Mouse (Mus musculus): Measurements from ENCODE around the gene Cyct. TPM values are rescaled to one million over a fixed set of nuclear protein-coding genes. Genes with fewer than 3 reads are reported as not detected.

Cyct gene
- total RNA-seq (2012; rRNA removed) (not detected in 2 replicates), polyA plus RNA-seq (2012; ENCODE audit: insufficient read depth in 1 of 2, insufficient read length in 2 of 2, low read depth in 1 of 2, low replicate concordance in 2 of 2, missing spikeins in 1 of 2) (under 1 TPM in 1 of 2 experiments, not detected in 1; 0.33 TPM)

- no peak for DNase-seq (ENCODE audit: low read depth, low spot score)
- TF ChIP-seq HCFC1 (IDR thresholded peaks at IDR 0.05; ENCODE audit: low read depth, low read length) = no peak
- no peak for TF ChIP-seq RAD21 (IDR thresholded peaks at IDR 0.05; ENCODE audit: low read depth, low read length)
- TF ChIP-seq TBP (IDR thresholded peaks at IDR 0.05; ENCODE audit: low read depth, low read length) = no peak
- no peak for TF ChIP-seq USF1 (IDR thresholded peaks at IDR 0.05; ENCODE audit: low read depth, low read length)
- TF ChIP-seq NRF1 (IDR thresholded peaks at IDR 0.05; ENCODE audit: insufficient read depth, low read depth, low read length, poor library complexity, severe bottlenecking) = no peak
- TF ChIP-seq ZNF384 (IDR thresholded peaks at IDR 0.05; ENCODE audit: low read depth, low read length) = no peak
- TF ChIP-seq POLR2AphosphoS5 (IDR thresholded peaks at IDR 0.05; ENCODE audit: borderline replicate concordance, low read depth, low read length) = no peak
- no peak for TF ChIP-seq JUND (IDR thresholded peaks at IDR 0.05; ENCODE audit: low read depth, low read length)
- H3K27me3 ChIP-seq (ENCODE audit: control insufficient read depth in 1 of 2, insufficient read depth in 2 of 2, low read length in 2 of 2) = peaks cover 0 to 2% of the 10 kb centered on the region in 2 experiments; a peak in 1 of 4 replicates
- no peaks in the 10 kb centered on the region for H3K4me1 ChIP-seq (ENCODE audit: control insufficient read depth in 1 of 2, insufficient read depth in 2 of 2, low read length in 2 of 2)
- no peaks in the 10 kb centered on the region for H3K79me2 ChIP-seq (ENCODE audit: control insufficient read depth, insufficient read depth, low read length, poor library complexity)
- H3K9me3 ChIP-seq (replicated peaks; ENCODE audit: insufficient read depth, low read length) = no peaks in the 10 kb centered on the region
- no peak within 1 kb of the TSS for H3K9ac ChIP-seq (ENCODE audit: control insufficient read depth, low read depth, low read length, poor library complexity, severe bottlenecking)
- no peak within 1 kb of the TSS for H3K27ac ChIP-seq (ENCODE audit: control insufficient read depth, low read depth, low read length)
- H3K36me3 ChIP-seq (ENCODE audit: control insufficient read depth in 1 of 2, insufficient read depth in 2 of 2, low read length in 2 of 2) = no peaks in the 10 kb centered on the region
- H3K4me3 ChIP-seq (ENCODE audit: control insufficient read depth in 1 of 2, insufficient read depth in 1 of 2, low read depth in 2 of 2, low read length in 2 of 2) = no peak within 1 kb of the TSS
Measured at GRCm38 (mm10) chr2:76360226-76360625, at the start of gene Cyct. TSS of gene Cyct (minus strand) at chr2:76360450.

DNA sequence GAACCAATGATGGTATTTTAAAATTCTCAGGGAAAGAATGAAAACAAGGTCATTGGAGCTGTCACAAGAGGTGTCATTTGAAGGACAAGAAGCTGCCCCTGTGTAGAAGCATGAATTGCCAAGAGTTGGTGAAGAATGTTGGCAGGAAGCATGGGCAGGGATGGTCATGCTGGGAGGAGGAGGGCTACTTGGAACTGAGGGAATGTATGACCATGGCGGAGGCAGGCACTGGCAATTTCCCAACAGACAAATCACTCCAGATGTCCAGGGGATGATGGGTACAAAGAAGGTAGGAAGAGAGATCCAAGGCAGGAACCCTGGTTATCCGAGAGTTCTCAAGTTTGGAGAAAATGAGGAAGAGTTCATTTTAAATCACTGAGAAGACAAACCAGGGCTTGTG is 49.7 kb upstream of the Cyct start:
- Histone ChIP-seq H3K9ac (ENCODE audit: control insufficient read depth, low read depth, low read length, poor library complexity, severe bottlenecking) (no peak overlapping the region), H3K4me1 (ENCODE audit: control insufficient read depth in 1 of 2, insufficient read depth in 2 of 2, low read length in 2 of 2) (no peaks in the 10 kb centered on the region), H3K27me3 (ENCODE audit: control insufficient read depth in 1 of 2, insufficient read depth in 2 of 2, low read length in 2 of 2) (peaks cover 0 to 1% of the 10 kb centered on the region in 2 experiments; a peak in 2 of 4 replicates), H3K4me3 (ENCODE audit: control insufficient read depth in 1 of 2, insufficient read depth in 1 of 2, low read depth in 2 of 2, low read length in 2 of 2) (no peak overlapping the region), H3K36me3 (ENCODE audit: control insufficient read depth in 1 of 2, insufficient read depth in 2 of 2, low read length in 2 of 2) (no peaks in the 10 kb centered on the region), H3K9me3 (replicated peaks; ENCODE audit: insufficient read depth, low read length) (no peaks in the 10 kb centered on the region), H3K27ac (ENCODE audit: control insufficient read depth, low read depth, low read length) (no peak overlapping the region), H3K79me2 (ENCODE audit: control insufficient read depth, insufficient read depth, low read length, poor library complexity) (no peaks in the 10 kb centered on the region)
- TF ChIP-seq TCF12 (IDR thresholded peaks at IDR 0.05; ENCODE audit: low read depth, low read length) (no peak), USF1 (IDR thresholded peaks at IDR 0.05; ENCODE audit: low read depth, low read length) (no peak), CHD2 (IDR thresholded peaks at IDR 0.05; ENCODE audit: low read length) (no peak), GABPA (IDR thresholded peaks at IDR 0.05; ENCODE audit: low read depth, low read length) (no peak), POLR2AphosphoS5 (IDR thresholded peaks at IDR 0.05; ENCODE audit: borderline replicate concordance, low read depth, low read length) (no peak)
- no peak for DNase-seq (ENCODE audit: low read depth, low spot score)

- Histone ChIP-seq H3K4me1 (ENCODE audit: control insufficient read depth in 1 of 2, insufficient read depth in 2 of 2, low read length in 2 of 2) (no peaks in the 10 kb centered on the region), H3K9ac (ENCODE audit: control insufficient read depth, low read depth, low read length, poor library complexity, severe bottlenecking) (no peak overlapping the region), H3K27me3 (ENCODE audit: control insufficient read depth in 1 of 2, insufficient read depth in 2 of 2, low read length in 2 of 2) (peaks cover 0 to under 1% of the 10 kb centered on the region in 2 experiments; a peak in 2 of 4 replicates), H3K36me3 (ENCODE audit: control insufficient read depth in 1 of 2, insufficient read depth in 2 of 2, low read length in 2 of 2) (no peaks in the 10 kb centered on the region), H3K79me2 (ENCODE audit: control insufficient read depth, insufficient read depth, low read length, poor library complexity) (no peaks in the 10 kb centered on the region), H3K4me3 (ENCODE audit: control insufficient read depth in 1 of 2, insufficient read depth in 1 of 2, low read depth in 2 of 2, low read length in 2 of 2) (no peak overlapping the region), H3K9me3 (replicated peaks; ENCODE audit: insufficient read depth, low read length) (no peaks in the 10 kb centered on the region), H3K27ac (ENCODE audit: control insufficient read depth, low read depth, low read length) (no peak overlapping the region)
- no peak for DNase-seq (ENCODE audit: low read depth, low spot score)
- TF ChIP-seq JUND (IDR thresholded peaks at IDR 0.05; ENCODE audit: low read depth, low read length) (no peak), POLR2AphosphoS2 (IDR thresholded peaks at IDR 0.05; ENCODE audit: low read length) (no peak), NELFE (IDR thresholded peaks at IDR 0.05; ENCODE audit: low read depth, low read length) (no peak), RAD21 (IDR thresholded peaks at IDR 0.05; ENCODE audit: low read depth, low read length) (no peak), E2F4 (IDR thresholded peaks at IDR 0.05; ENCODE audit: borderline replicate concordance, low read depth, low read length) (no peak), POLR2A (IDR thresholded peaks at IDR 0.05; ENCODE audit: control insufficient read depth in 1 of 2, insufficient read depth in 1 of 2, low read depth in 1 of 2, low read length in 2 of 2, poor library complexity in 1 of 2) (no peak), RCOR1 (IDR thresholded peaks at IDR 0.05; ENCODE audit: low read depth, low read length) (no peak), ZNF384 (IDR thresholded peaks at IDR 0.05; ENCODE audit: low read depth, low read length) (no peak), ZC3H11A (IDR thresholded peaks at IDR 0.05; ENCODE audit: low read depth, low read length) (no peak), USF1 (IDR thresholded peaks at IDR 0.05; ENCODE audit: low read depth, low read length) (no peak), HCFC1 (IDR thresholded peaks at IDR 0.05; ENCODE audit: low read depth, low read length) (no peak)
Measured at GRCm38 (mm10) chr2:76409526-76409925, 49.3 kb upstream of the Cyct start.
